Mouse (Mus musculus): ENCODE measurements around the gene Olfr1392.

DNA sequence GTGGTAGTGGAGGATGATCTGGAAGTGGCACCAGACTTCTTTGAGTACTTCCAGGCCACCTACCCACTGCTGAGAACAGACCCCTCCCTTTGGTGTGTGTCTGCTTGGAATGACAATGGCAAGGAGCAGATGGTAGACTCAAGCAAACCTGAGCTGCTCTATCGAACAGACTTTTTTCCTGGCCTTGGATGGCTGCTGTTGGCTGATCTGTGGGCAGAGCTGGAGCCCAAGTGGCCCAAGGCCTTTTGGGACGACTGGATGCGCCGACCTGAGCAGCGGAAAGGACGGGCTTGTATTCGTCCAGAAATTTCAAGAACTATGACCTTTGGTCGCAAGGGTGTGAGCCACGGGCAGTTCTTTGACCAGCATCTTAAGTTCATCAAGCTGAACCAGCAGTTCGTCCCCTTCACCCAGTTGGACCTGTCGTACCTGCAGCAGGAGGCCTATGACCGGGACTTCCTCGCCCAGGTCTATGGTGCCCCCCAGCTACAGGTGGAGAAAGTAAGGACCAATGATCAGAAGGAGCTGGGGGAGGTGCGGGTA, 23.7 kb upstream of the Olfr1392 start:
- no peak for TF ChIP-seq CTCF (IDR thresholded peaks at IDR 0.05; ENCODE audit: low read depth)
- TF ChIP-seq EP300 (IDR thresholded peaks at IDR 0.05; ENCODE audit: low read depth) = no peak

All from liver, postnatal 0 days (tissue).